Mouse (Mus musculus) neural tube, embryonic 13.5 days (tissue): ENCODE data around the gene Srgap3. TPM values are rescaled to one million over a fixed set of nuclear protein-coding genes. Genes with fewer than 3 reads are reported as not detected.

ENCODE experiments used
- ATAC-seq: fragments of 200-750 bp; cut with Nextera tagmentation; 2 replicates; pipeline ENCODE4 v1.8.0; 2017; ENCODE audit warnings: low read depth, mild to moderate bottlenecking, moderate TSS enrichment, moderate library complexity
- H3K27ac ChIP-seq: fragments of 300-500 bp; sonication (generic); replicated peaks from 2 replicates; pipeline ENCODE4 v1.5.1; 2015; ENCODE audit warnings: moderate library complexity, mild to moderate bottlenecking, inconsistent platforms
- H3K27me3 ChIP-seq: fragments of 300-500 bp; sonication (generic); 2 replicates; pipeline ENCODE4 v1.6.1; 2015; ENCODE audit warnings: mild to moderate bottlenecking, inconsistent platforms
- H3K36me3 ChIP-seq: fragments of 300-500 bp; sonication (generic); 2 replicates; pipeline ENCODE4 v1.6.1; 2015; ENCODE audit warnings: mild to moderate bottlenecking, inconsistent platforms
- H3K4me1 ChIP-seq: fragments of 300-500 bp; sonication (generic); replicated peaks from 2 replicates; pipeline ENCODE4 v1.6.1; 2015; ENCODE audit warnings: inconsistent platforms
- H3K4me2 ChIP-seq: fragments of 300-500 bp; sonication (generic); 2 replicates; pipeline ENCODE4 v1.6.1; 2015; ENCODE audit warnings: inconsistent platforms, mild to moderate bottlenecking, moderate library complexity
- H3K4me3 ChIP-seq: fragments of 300-500 bp; sonication (generic); 2 replicates; pipeline ENCODE4 v1.5.1; 2015; ENCODE audit warnings: mild to moderate bottlenecking, inconsistent platforms
- H3K9ac ChIP-seq: fragments of 300-500 bp; sonication (generic); 2 replicates; pipeline ENCODE4 v1.6.1; 2015; ENCODE audit warnings: moderate library complexity, mild to moderate bottlenecking, inconsistent platforms
- H3K9me3 ChIP-seq: fragments of 300-500 bp; sonication (generic); 2 replicates; pipeline ENCODE4 v1.6.1; 2016; ENCODE audit warnings: inconsistent platforms
- WGBS: fragments of 180-500 bp; shearing (Covaris S2); methylation state at CpG from one replicate; pipeline ENCODE4 v1.1.7; 2015; 5-methylcytosine and 5-hydroxymethylcytosine counted together
- polyA plus RNA-seq: library from polyadenylated mRNA; unstranded; fragments of >200 nt; fragmentation: Nextera tagmentation; extraction: Ambion mirVana; gene quantifications from 2 replicates; pipeline ENCODE4 v1.2.1, GENCODE M21; 2015

Srgap3 gene
- polyA plus RNA-seq, 1 experiment from 2014 or later: 29.2 TPM

DNA sequence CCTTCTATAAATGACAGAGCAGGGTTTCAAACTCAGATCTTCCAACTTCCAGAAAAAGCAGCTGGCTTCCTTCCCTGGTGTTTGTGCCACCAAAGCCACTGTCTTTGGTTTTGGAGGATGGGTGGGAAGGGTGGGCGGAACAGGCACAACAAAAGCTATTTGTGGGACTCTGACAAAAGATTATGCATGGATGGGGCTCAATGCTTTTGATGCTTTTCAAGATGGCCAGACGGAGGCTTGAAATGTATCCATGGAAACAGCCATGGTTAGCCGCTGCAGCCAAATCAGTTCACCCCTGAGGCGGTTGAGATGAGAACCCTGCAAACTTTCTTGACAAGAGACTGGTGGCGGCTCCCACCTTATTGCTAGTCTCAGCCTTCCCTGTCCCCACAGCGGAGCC, 46.8 kb downstream of the Srgap3 start:
- Histone ChIP-seq H3K9me3 (no peaks in the 10 kb centered on the region), H3K4me1 (peaks cover 82% of the 10 kb centered on the region), H3K27me3 (no peaks in the 10 kb centered on the region), H3K36me3 (no peaks in the 10 kb centered on the region), H3K27ac (peak overlapping the region; percentile 80), H3K9ac (no peak overlapping the region), H3K4me3 (no peak overlapping the region), H3K4me2 (no peak overlapping the region)
- 21% methylated on average over 6 of the region's 6 CpGs for WGBS
- peak; percentile 4; the same call in 1 of the 2 replicates for ATAC-seq

GRCm38 (mm10) chr6:112899711-112900110, 47.4 kb downstream of the Srgap3 start:
- H3K9ac ChIP-seq: no peak overlapping the region

GRCm38 (mm10) chr6:112899276-112899675, 47.8 kb downstream of the Srgap3 start:
- no peaks in the 10 kb centered on the region for H3K27me3 ChIP-seq
- ATAC-seq: no peak
- H3K9me3 ChIP-seq: no peaks in the 10 kb centered on the region
- no peak overlapping the region for H3K4me3 ChIP-seq
- no peak overlapping the region for H3K9ac ChIP-seq
- 75% methylated on average over 5 of the region's 5 CpGs for WGBS
- peak overlapping the region; percentile 80 for H3K27ac ChIP-seq
- H3K36me3 ChIP-seq: no peaks in the 10 kb centered on the region
- no peak overlapping the region for H3K4me2 ChIP-seq
- peaks cover 91% of the 10 kb centered on the region for H3K4me1 ChIP-seq

More at GRCm38 (mm10) chr6:112899711-112900110, 47.4 kb downstream of the Srgap3 start:
- H3K4me1 ChIP-seq: peaks cover 88% of the 10 kb centered on the region
- H3K27ac ChIP-seq: peak overlapping the region; percentile 80
- ATAC-seq: no peak
- no peaks in the 10 kb centered on the region for H3K36me3 ChIP-seq
- H3K27me3 ChIP-seq: no peaks in the 10 kb centered on the region
- WGBS: 38% methylated on average over 1 of the region's 1 CpGs
- H3K9me3 ChIP-seq: no peaks in the 10 kb centered on the region
- H3K4me2 ChIP-seq: no peak overlapping the region
- no peak overlapping the region for H3K4me3 ChIP-seq

- Histone ChIP-seq H3K4me1 (peaks cover 83% of the 10 kb centered on the region), H3K4me2 (no peak overlapping the region), H3K4me3 (no peak overlapping the region), H3K36me3 (no peaks in the 10 kb centered on the region), H3K9ac (no peak overlapping the region), H3K9me3 (no peaks in the 10 kb centered on the region), H3K27ac (no peak overlapping the region), H3K27me3 (no peaks in the 10 kb centered on the region)
- ATAC-seq: no peak
- 68% methylated on average over 4 of the region's 4 CpGs for WGBS
Measured at GRCm38 (mm10) chr6:112898435-112898834, 48.6 kb downstream of the Srgap3 start.

DNA sequence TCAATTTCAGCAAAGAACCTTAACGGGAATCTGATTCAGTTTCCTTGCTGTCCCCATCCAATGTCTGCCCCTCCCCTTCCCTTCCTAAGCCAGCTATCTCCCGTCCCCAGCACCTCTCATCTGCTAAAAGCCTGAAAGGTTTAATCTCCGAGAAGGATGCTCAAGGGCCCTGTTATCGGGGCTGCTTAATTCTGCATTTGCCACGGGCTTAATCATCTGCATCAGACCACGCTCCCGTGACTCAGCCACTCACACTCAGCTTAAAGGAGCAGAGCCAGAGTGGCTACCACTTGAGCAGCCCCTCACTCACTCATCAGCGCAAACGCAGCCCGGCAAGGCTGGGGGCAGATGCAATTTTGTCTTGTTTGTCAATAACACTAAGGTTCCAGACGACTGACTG, 50.7 kb downstream of the Srgap3 start:
- ATAC-seq: peak; percentile 78
- H3K9me3 ChIP-seq: no peaks in the 10 kb centered on the region
- H3K27me3 ChIP-seq: no peaks in the 10 kb centered on the region
- peak overlapping the region; percentile 55; the same call in 1 of the 2 replicates for H3K9ac ChIP-seq
- no peaks in the 10 kb centered on the region for H3K36me3 ChIP-seq
- H3K4me2 ChIP-seq: peak overlapping the region; percentile 38
- H3K4me1 ChIP-seq: peaks cover 65% of the 10 kb centered on the region
- no peak overlapping the region for H3K4me3 ChIP-seq
- peak overlapping the region; percentile 82 for H3K27ac ChIP-seq
- 16% methylated on average over 11 of the region's 11 CpGs for WGBS

DNA sequence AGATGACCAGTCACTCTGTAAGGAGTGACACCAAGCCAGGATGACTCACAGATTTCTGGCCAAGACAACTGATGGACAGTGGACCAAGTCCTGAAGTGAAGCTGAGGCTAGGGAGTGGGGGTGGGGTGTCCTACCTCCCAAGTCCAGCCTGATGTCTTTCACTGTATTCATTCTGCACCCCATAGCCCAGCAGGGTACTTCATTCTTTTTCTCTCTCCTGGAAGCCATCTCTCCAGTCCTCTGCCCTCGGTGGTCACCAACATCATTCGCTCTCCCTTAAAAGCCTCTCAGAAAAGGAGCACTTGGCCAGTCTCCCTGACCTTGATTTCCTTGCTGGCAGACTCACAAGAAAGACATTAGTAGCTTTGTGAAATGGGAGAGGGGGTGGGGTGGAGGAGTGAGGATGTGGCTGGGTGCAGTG, 56.7 kb downstream of the Srgap3 start:
- no peaks in the 10 kb centered on the region for H3K27me3 ChIP-seq
- H3K4me1 ChIP-seq: peaks cover 64% of the 10 kb centered on the region
- 72% methylated on average over 2 of the region's 2 CpGs for WGBS
- no peak overlapping the region; the same call in 1 of the 2 replicates for H3K27ac ChIP-seq
- no peaks in the 10 kb centered on the region for H3K36me3 ChIP-seq
- no peak for ATAC-seq
- no peak overlapping the region for H3K9ac ChIP-seq
- H3K9me3 ChIP-seq: no peaks in the 10 kb centered on the region
- H3K4me2 ChIP-seq: no peak overlapping the region
- H3K4me3 ChIP-seq: no peak overlapping the region

DNA sequence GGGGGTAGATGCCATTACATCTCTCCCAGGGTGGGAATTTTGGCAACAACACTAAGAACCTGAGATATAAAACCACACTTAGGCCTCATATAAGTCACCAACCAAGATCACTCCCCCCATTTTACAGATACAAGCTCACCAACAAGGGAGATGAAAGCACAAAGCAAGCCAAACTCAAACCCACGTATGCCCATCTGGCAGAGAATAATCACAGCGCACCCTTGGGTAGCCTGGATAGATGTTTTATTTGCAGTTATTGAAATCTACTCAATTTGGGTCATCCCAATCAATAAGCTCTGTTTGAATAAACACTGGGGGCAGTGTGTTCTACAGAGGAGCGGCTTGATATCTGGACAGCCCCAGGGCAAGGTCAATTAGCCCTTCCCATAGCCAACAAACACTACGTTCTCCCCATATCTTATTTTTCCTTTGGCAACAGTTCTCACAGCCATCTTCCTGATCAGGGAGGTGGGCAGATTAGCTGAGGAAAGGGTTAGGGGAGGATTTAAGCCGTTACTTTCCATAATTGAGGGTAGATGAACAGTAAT, 63.4 kb downstream of the Srgap3 start:
- peaks cover 93% of the 10 kb centered on the region for H3K4me1 ChIP-seq
- H3K9me3 ChIP-seq: no peaks in the 10 kb centered on the region
- peak overlapping the region; percentile 28; the same call in 1 of the 2 replicates for H3K9ac ChIP-seq
- H3K27me3 ChIP-seq: no peaks in the 10 kb centered on the region
- peak overlapping the region; percentile 91 for H3K27ac ChIP-seq
- H3K36me3 ChIP-seq: no peaks in the 10 kb centered on the region
- ATAC-seq: no peak
- 51% methylated on average over 5 of the region's 5 CpGs for whole genome bisulfite sequencing
- no peak overlapping the region for H3K4me3 ChIP-seq
- no peak overlapping the region for H3K4me2 ChIP-seq

GRCm38 (mm10) chr6:112880048-112880534, 67.0 kb downstream of the Srgap3 start:
- no peaks in the 10 kb centered on the region for H3K27me3 ChIP-seq
- peak overlapping the region; percentile 2 for H3K4me2 ChIP-seq
- no peaks in the 10 kb centered on the region for H3K36me3 ChIP-seq
- 12% methylated on average over 5 of the region's 5 CpGs for WGBS
- peak overlapping the region; percentile 87 for H3K27ac ChIP-seq
- H3K4me1 ChIP-seq: peaks cover 78% of the 10 kb centered on the region
- no peak overlapping the region for H3K4me3 ChIP-seq
- no peaks in the 10 kb centered on the region for H3K9me3 ChIP-seq
- H3K9ac ChIP-seq: peak overlapping the region; percentile 38; the same call in 1 of the 2 replicates
- peak; percentile 51 for ATAC-seq

DNA sequence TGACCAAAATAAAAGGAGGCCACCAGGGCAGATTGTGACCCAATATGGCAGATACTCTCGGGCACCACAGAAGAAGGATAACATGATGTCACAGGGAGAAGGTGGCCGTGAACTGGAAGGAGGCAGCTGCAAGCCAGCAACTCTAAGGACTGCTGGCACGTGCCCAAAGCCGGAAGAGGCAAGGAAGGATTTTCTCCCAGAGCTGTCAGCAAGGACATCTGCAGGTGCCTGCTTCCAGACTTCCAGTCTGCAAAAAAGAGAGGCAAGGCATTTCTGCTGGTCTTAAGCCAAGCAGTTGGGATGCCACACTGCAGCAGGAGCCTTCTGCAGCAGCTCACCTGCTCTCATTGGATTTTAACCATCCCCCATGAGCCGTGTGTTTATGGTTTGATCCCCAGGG, 67.9 kb downstream of the Srgap3 start:
- no peak overlapping the region for H3K4me2 ChIP-seq
- no peak overlapping the region for H3K9ac ChIP-seq
- H3K27ac ChIP-seq: peak overlapping the region; percentile 87
- H3K4me1 ChIP-seq: peaks cover 71% of the 10 kb centered on the region
- ATAC-seq: no peak
- H3K4me3 ChIP-seq: no peak overlapping the region
- no peaks in the 10 kb centered on the region for H3K9me3 ChIP-seq
- WGBS: 66% methylated on average over 5 of the region's 5 CpGs
- H3K36me3 ChIP-seq: no peaks in the 10 kb centered on the region
- H3K27me3 ChIP-seq: no peaks in the 10 kb centered on the region

- Histone ChIP-seq H3K4me3 (no peak overlapping the region), H3K4me1 (peaks cover 52% of the 10 kb centered on the region)
- no peak for ATAC-seq
Measured at GRCm38 (mm10) chr6:112873089-112873835, 73.8 kb downstream of the Srgap3 start.

DNA sequence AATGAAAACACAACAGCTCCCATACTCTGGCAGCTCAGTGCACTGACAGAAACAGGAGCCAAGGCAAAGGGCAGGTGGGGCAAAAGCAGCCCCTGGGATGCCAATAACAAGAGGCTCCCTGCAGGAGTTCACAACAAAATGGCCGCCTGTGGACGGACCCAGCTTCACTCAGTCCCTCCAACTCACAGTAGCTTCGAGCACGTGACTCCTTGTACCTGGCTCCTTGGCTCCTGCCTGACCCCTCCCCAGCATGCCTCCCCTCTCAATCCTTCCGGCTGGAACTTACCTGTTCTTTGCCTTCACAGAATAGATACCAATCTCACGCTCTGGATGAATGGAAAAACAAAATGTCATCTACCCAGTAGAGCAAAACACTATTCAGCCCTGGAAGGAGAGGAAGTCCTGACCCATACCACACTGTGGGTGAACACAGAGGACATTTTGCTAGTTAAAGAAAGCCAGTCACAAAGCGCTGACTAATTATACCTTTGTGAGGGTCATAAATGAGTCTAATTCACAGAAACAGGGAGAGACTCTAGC, 75.8 kb downstream of the Srgap3 start:
- ATAC-seq: no peak
- WGBS: 79% methylated on average over 7 of the region's 7 CpGs
- H3K27ac ChIP-seq: no peak overlapping the region
- H3K27me3 ChIP-seq: no peaks in the 10 kb centered on the region
- H3K4me3 ChIP-seq: no peak overlapping the region
- no peak overlapping the region for H3K9ac ChIP-seq
- H3K4me1 ChIP-seq: peaks cover 66% of the 10 kb centered on the region
- H3K9me3 ChIP-seq: no peaks in the 10 kb centered on the region
- H3K36me3 ChIP-seq: peaks cover 9% of the 10 kb centered on the region; the same call in 1 of the 2 replicates
- H3K4me2 ChIP-seq: no peak overlapping the region

More at GRCm38 (mm10) chr6:112873089-112873835, 73.8 kb downstream of the Srgap3 start:
- no peak overlapping the region for H3K9ac ChIP-seq
- H3K4me2 ChIP-seq: no peak overlapping the region
- H3K27ac ChIP-seq: no peak overlapping the region
- H3K36me3 ChIP-seq: peaks cover 9% of the 10 kb centered on the region; the same call in 1 of the 2 replicates
- no peaks in the 10 kb centered on the region for H3K9me3 ChIP-seq
- 65% methylated on average over 9 of the region's 9 CpGs for WGBS
- no peaks in the 10 kb centered on the region for H3K27me3 ChIP-seq
